Mouse (Mus musculus) liver, embryonic 16.5 days (tissue): ENCODE data around the gene Vps45. TPM values are rescaled to one million over a fixed set of nuclear protein-coding genes. Genes with fewer than 3 reads are reported as not detected.

Experiments used
- ATAC-seq: fragments of 200-750 bp; cut with Nextera tagmentation; 2 replicates; pipeline ENCODE4 v1.8.0; 2017; ENCODE audit warnings: low read depth, mild to moderate bottlenecking, moderate number of reproducible peaks, moderate library complexity
- H3K27ac ChIP-seq: fragments of 300-500 bp; sonication (generic); 2 replicates; pipeline ENCODE4 v1.5.1; 2014; ENCODE audit warnings: mild to moderate bottlenecking, low read length
- H3K27me3 ChIP-seq: fragments of 300-500 bp; sonication (generic); 2 replicates; pipeline ENCODE4 v1.6.1; 2014; ENCODE audit warnings: low read depth, low read length, mixed read lengths; ENCODE audit not compliant: control insufficient read depth, insufficient read depth
- H3K36me3 ChIP-seq: fragments of 300-500 bp; sonication (generic); 2 replicates; pipeline ENCODE4 v1.6.1; 2014; ENCODE audit warnings: mild to moderate bottlenecking; ENCODE audit not compliant: control insufficient read depth, insufficient read depth
- H3K4me1 ChIP-seq: fragments of 300-500 bp; sonication (generic); 2 replicates; pipeline ENCODE4 v1.6.1; 2014; ENCODE audit warnings: low read depth, low read length, mixed read lengths; ENCODE audit not compliant: control insufficient read depth
- H3K4me2 ChIP-seq: fragments of 300-500 bp; sonication (generic); 2 replicates; pipeline ENCODE4 v1.6.1; 2014; ENCODE audit warnings: low read depth, low read length, mixed read lengths
- H3K4me3 ChIP-seq: fragments of 300-500 bp; sonication (generic); 2 replicates; pipeline ENCODE4 v1.5.1; 2014; ENCODE audit warnings: low read depth, mild to moderate bottlenecking, low read length
- H3K9ac ChIP-seq: fragments of 300-500 bp; sonication (generic); 2 replicates; pipeline ENCODE4 v1.6.1; 2014; ENCODE audit warnings: low read depth, low read length
- H3K9me3 ChIP-seq: fragments of 300-500 bp; sonication (generic); replicated peaks from 2 replicates; pipeline ENCODE4 v1.6.1; 2016; ENCODE audit warnings: low read length; ENCODE audit not compliant: control insufficient read depth
- WGBS: fragments of 180-500 bp; shearing (Covaris S2); extraction: QIAGEN DNeasy Blood & Tissue Kit; methylation state at CpG from one replicate; pipeline ENCODE4 v1.1.7; 2014; ENCODE audit not compliant: insufficient replicate concordance; 5-methylcytosine and 5-hydroxymethylcytosine counted together
- polyA plus RNA-seq: library from polyadenylated mRNA; unstranded; fragments of >200 nt; fragmentation: Nextera tagmentation; extraction: Ambion mirVana; gene quantifications from 2 replicates; pipeline ENCODE4 v1.2.1, GENCODE M21; 2015

The Vps45 gene
- polyA plus RNA-seq, 1 experiment from 2014 or later, result 11.7 TPM

- Histone ChIP-seq H3K4me3 (no peak overlapping the region), H3K4me2 (no peak overlapping the region), H3K9ac (no peak overlapping the region), H3K4me1 (peaks cover 15% of the 10 kb centered on the region), H3K27ac (no peak overlapping the region), H3K9me3 (no peaks in the 10 kb centered on the region), H3K36me3 (no peaks in the 10 kb centered on the region), H3K27me3 (peaks cover 30% of the 10 kb centered on the region)
- ATAC-seq, result no peak
- 45% methylated on average over 5 of the region's 5 CpGs for WGBS
These were observed 65.2 kb downstream of the Vps45 start for GRCm38 (mm10) chr3:95992990-95993603.

- WGBS, result 38% methylated on average over 12 of the region's 12 CpGs
- Histone ChIP-seq H3K36me3 (no peaks in the 10 kb centered on the region), H3K27ac (peak overlapping the region; percentile 27; the same call in 1 of the 2 replicates), H3K4me3 (no peak overlapping the region), H3K27me3 (peaks cover 17% of the 10 kb centered on the region), H3K9ac (no peak overlapping the region), H3K9me3 (no peaks in the 10 kb centered on the region), H3K4me1 (peaks cover 15% of the 10 kb centered on the region; the same call in 1 of the 2 replicates), H3K4me2 (no peak overlapping the region)
- no peak for ATAC-seq
These were observed 67.8 kb downstream of the Vps45 start for GRCm38 (mm10) chr3:95990413-95990941.

GRCm38 (mm10) chr3:95988969-95989368 lies 69.3 kb downstream of the Vps45 start:
- peaks cover 17% of the 10 kb centered on the region; the same call in 1 of the 2 replicates for H3K4me1 ChIP-seq
- 74% methylated on average over 10 of the region's 10 CpGs for WGBS
- H3K9me3 ChIP-seq, result no peaks in the 10 kb centered on the region
- no peaks in the 10 kb centered on the region for H3K36me3 ChIP-seq
- no peak overlapping the region for H3K9ac ChIP-seq
- H3K4me2 ChIP-seq, result no peak overlapping the region
- peaks cover 4% of the 10 kb centered on the region for H3K27me3 ChIP-seq
- no peak overlapping the region for H3K4me3 ChIP-seq
- no peak overlapping the region for H3K27ac ChIP-seq
- no peak for ATAC-seq

- Histone ChIP-seq H3K4me3 (no peak overlapping the region), H3K4me1 (peaks cover 17% of the 10 kb centered on the region; the same call in 1 of the 2 replicates), H3K9me3 (no peaks in the 10 kb centered on the region), H3K27me3 (peaks cover 4% of the 10 kb centered on the region; the same call in 1 of the 2 replicates), H3K9ac (no peak overlapping the region), H3K27ac (no peak overlapping the region), H3K36me3 (no peaks in the 10 kb centered on the region), H3K4me2 (no peak overlapping the region)
- WGBS, result 86% methylated on average over 1 of the region's 1 CpGs
- no peak for ATAC-seq
These were observed 70.1 kb downstream of the Vps45 start for GRCm38 (mm10) chr3:95988138-95988537.

GRCm38 (mm10) chr3:95987386-95988110 lies 70.7 kb downstream of the Vps45 start:
- no peak overlapping the region for H3K4me3 ChIP-seq
- peaks cover 17% of the 10 kb centered on the region; the same call in 1 of the 2 replicates for H3K4me1 ChIP-seq
- no peak for ATAC-seq
- no peak overlapping the region for H3K27ac ChIP-seq
- WGBS, result 25% methylated on average over 6 of the region's 6 CpGs
- no peaks in the 10 kb centered on the region for H3K9me3 ChIP-seq
- H3K9ac ChIP-seq, result no peak overlapping the region
- no peaks in the 10 kb centered on the region for H3K36me3 ChIP-seq
- peaks cover 4% of the 10 kb centered on the region; the same call in 1 of the 2 replicates for H3K27me3 ChIP-seq
- H3K4me2 ChIP-seq, result no peak overlapping the region

- H3K27me3 ChIP-seq, result peaks cover 4% of the 10 kb centered on the region; the same call in 1 of the 2 replicates
- no peak overlapping the region for H3K4me3 ChIP-seq
- ATAC-seq, result no peak
- no peak overlapping the region for H3K9ac ChIP-seq
- no peaks in the 10 kb centered on the region for H3K36me3 ChIP-seq
- no peaks in the 10 kb centered on the region for H3K9me3 ChIP-seq
- no peak overlapping the region for H3K27ac ChIP-seq
- H3K4me2 ChIP-seq, result no peak overlapping the region
- WGBS, result 33% methylated on average over 4 of the region's 4 CpGs
- H3K4me1 ChIP-seq, result peaks cover 17% of the 10 kb centered on the region; the same call in 1 of the 2 replicates
These were observed 71.3 kb downstream of the Vps45 start for GRCm38 (mm10) chr3:95986984-95987383.

- Histone ChIP-seq H3K4me2 (peak overlapping the region; percentile 39), H3K27me3 (peaks cover 4% of the 10 kb centered on the region; the same call in 1 of the 2 replicates), H3K36me3 (no peaks in the 10 kb centered on the region), H3K4me1 (peaks cover 17% of the 10 kb centered on the region; the same call in 1 of the 2 replicates), H3K9me3 (no peaks in the 10 kb centered on the region), H3K9ac (no peak overlapping the region), H3K4me3 (no peak overlapping the region), H3K27ac (peak overlapping the region; percentile 58)
- 10% methylated on average over 21 of the region's 21 CpGs for WGBS
- no peak for ATAC-seq
These were observed 72.2 kb downstream of the Vps45 start for GRCm38 (mm10) chr3:95986001-95986622.

- H3K4me2 ChIP-seq, result peak overlapping the region; percentile 39
- peaks cover 17% of the 10 kb centered on the region; the same call in 1 of the 2 replicates for H3K4me1 ChIP-seq
- H3K36me3 ChIP-seq, result no peaks in the 10 kb centered on the region
- H3K27ac ChIP-seq, result peak overlapping the region; percentile 58
- no peak overlapping the region for H3K9ac ChIP-seq
- no peak overlapping the region for H3K4me3 ChIP-seq
- no peaks in the 10 kb centered on the region for H3K9me3 ChIP-seq
- ATAC-seq, result peak; percentile 69
- WGBS, result 21% methylated on average over 12 of the region's 12 CpGs
- H3K27me3 ChIP-seq, result peaks cover 4% of the 10 kb centered on the region; the same call in 1 of the 2 replicates
These were observed 72.9 kb downstream of the Vps45 start for GRCm38 (mm10) chr3:95985209-95986000.
